Mouse (Mus musculus) megakaryocyte, embryonic 14.5 days (primary cell): ENCODE results near the gene Sept6.

Experiments used
- FLI1 ChIP-seq: IDR thresholded peaks from 2 replicates; pipeline ENCODE4 v1.6.1; 2012; ENCODE audit warnings: low read length, inconsistent platforms, mixed read lengths
- GATA1 ChIP-seq: IDR thresholded peaks from 3 replicates; pipeline ENCODE4 v1.6.1; 2012; ENCODE audit warnings: mixed read lengths, low read length, inconsistent platforms, borderline replicate concordance

DNA sequence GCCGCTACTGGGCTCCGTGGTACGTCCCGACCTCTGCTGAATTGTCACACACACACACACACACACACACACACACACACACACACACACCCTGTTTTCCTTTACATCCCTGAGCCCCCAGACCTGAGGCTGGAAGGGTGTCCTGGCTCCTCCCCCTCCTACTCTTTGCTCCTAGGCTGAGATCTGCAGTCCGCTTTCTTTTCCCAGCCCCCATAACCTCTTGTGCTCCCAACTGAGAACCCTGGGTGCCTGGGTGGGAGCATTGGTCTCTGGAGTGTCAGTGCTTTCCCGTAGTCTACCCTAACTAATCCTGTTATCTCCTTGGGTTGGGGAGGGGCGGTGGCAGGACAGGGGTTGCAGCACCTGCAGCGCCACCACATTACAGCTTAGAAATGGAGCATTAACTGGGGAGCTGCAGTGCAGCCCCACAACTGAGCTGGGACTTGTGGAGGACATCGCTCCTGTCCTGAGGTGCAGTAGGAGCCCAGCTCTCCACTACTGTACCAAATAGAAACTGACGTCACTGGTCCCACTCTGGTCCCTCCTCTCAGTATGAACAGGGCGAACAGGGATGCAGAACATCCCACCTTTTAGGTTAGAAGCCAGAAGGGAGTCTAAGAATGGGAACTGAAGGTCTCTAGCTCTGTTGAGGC is 1.7 kb downstream of the Sept6 start:
- TF ChIP-seq GATA1, result no peak
- no peak for TF ChIP-seq FLI1
